Mouse (Mus musculus): ENCODE results near the gene Ifnar2. TPM values are rescaled to one million over a fixed set of nuclear protein-coding genes. Genes with fewer than 3 reads are reported as not detected.

Gene Ifnar2
- total and polyA plus RNA-seq, 3 experiments: 33.1 to 34.9 (median 34.5) TPM

DNA sequence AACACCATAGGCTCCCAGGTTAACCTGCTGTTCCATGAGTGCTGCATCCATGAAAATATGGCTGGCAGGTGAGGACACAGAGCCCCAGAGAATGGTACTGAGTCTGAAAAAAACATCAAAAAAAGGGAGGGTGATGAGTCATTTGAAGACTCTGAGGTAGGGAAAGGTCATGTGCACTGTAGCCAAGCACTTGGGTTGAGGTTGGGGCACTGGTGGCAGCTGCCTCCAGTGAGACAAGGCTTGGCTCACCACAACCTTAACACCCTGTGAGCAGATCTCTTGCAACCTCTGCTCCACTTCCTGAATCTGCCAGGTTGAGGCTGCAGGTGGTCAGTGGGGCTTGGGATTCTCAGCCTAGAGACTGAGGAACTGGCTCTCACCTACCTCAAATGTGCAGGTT, 6.0 kb upstream of the Ifnar2 start (continued):
- TF ChIP-seq MXI1 (IDR thresholded peaks at IDR 0.05; ENCODE audit: low read depth, low read length) (peak; percentile 34; the same call in 1 of the 2 replicates), USF2 (conservative IDR thresholded peaks at IDR 0.05; ENCODE audit: low read depth, low read length) (no peak), CTCF (conservative IDR thresholded peaks at IDR 0.05 in 1 of 2, IDR thresholded peaks at IDR 0.05 in 1 of 2; ENCODE audit: low read depth in 2 of 2, low read length in 2 of 2) (no peak), POLR2AphosphoS2 (IDR thresholded peaks at IDR 0.05; ENCODE audit: low read depth, low read length) (no peak), IRF4 (IDR thresholded peaks at IDR 0.05; ENCODE audit: low read depth, low read length) (peak; percentile 98), ZC3H11A (IDR thresholded peaks at IDR 0.05; ENCODE audit: low read depth, low read length) (no peak), CHD1 (IDR thresholded peaks at IDR 0.05; ENCODE audit: low read depth, low read length) (no peak), ELF1 (IDR thresholded peaks at IDR 0.05; ENCODE audit: low read depth, low read length) (peak; percentile 80)

DNA sequence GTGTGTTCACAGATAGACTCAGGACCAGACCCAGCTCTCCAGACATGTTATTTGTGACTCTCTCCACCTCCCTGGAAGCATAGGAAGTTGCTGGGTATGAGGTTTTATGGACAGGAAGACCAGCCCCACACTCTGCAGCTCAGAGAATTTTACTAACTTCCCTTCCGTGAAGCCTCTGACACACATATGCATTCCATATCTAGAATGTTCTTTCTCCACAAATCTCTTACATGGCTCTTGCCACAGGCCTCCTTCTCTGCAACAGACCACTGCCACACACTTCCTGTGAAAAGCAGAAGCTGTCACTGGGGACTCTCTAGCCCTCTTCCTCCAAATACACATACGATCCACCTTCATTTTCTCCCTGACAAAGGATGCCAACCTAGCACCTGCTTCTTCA, 5.5 kb upstream of the Ifnar2 start:
- Histone ChIP-seq H3K9ac (ENCODE audit: insufficient read depth, low read depth) (no peak overlapping the region), H3K36me3 (replicated peaks in 1 of 2; ENCODE audit: control insufficient read depth in 1 of 2, insufficient read depth in 1 of 2, low read length in 1 of 2) (no peaks in the 10 kb centered on the region), H3K4me2 (ENCODE audit: insufficient read depth, low read depth, poor library complexity, severe bottlenecking) (no peak overlapping the region), H3K27me3 (replicated peaks) (peaks cover 4% of the 10 kb centered on the region), H3K27ac (ENCODE audit: insufficient read depth, low read depth) (no peak overlapping the region), H3K4me1 (ENCODE audit: control insufficient read depth in 1 of 2, insufficient read depth in 2 of 2) (peaks cover 23 to 48% of the 10 kb centered on the region in 2 experiments), H3K4me3 (replicated peaks in 1 of 3; ENCODE audit: low read depth in 2 of 3, low read length in 2 of 3, poor library complexity in 1 of 3) (no peak overlapping the region), H3K79me2 (replicated peaks; ENCODE audit: control insufficient read depth, extremely low read depth, insufficient read depth, poor library complexity, severe bottlenecking) (no peaks in the 10 kb centered on the region), H3K9me3 (replicated peaks; ENCODE audit: low read length) (peaks cover 8% of the 10 kb centered on the region)
- dilution Hi-C loops (cut with MboI; ENCODE audit: extremely low pct_ligation_motif_present, extremely low pct_unique_long_range_greater_than_20kb, low sequenced_read_pairs) (no loop called here), in situ Hi-C loops (cut with MboI; ENCODE audit: low pct_ligation_motif_present, low pct_unique_long_range_greater_than_20kb, low sequenced_read_pairs) (loop anchor here (5.0 to 25.0 kb wide), 5 partner anchors 35 to 920 kb away; partner anchors contain the start of genes Ifnar1, Kcne2 and Tmem50b)
- peak; percentile 7; the same call in 1 of the 2 replicates for TF ChIP-seq SIN3A (IDR thresholded peaks at IDR 0.05; ENCODE audit: low read length)
- TF ChIP-seq UBTF (IDR thresholded peaks at IDR 0.05; ENCODE audit: low read depth, low read length): no peak
- TF ChIP-seq BHLHE40 (IDR thresholded peaks at IDR 0.05; ENCODE audit: low read depth, low read length): no peak
- TF ChIP-seq MEF2A (IDR thresholded peaks at IDR 0.05; ENCODE audit: borderline replicate concordance, low read depth, low read length): no peak
- TF ChIP-seq ZKSCAN1 (IDR thresholded peaks at IDR 0.05; ENCODE audit: borderline replicate concordance, low read depth, low read length): no peak
- TF ChIP-seq KAT2A (IDR thresholded peaks at IDR 0.05; ENCODE audit: insufficient replicate concordance, low read length): 0 out of 2 replicates have a peak, but pooled peaks have one; percentile 14
- no peak for TF ChIP-seq SMC3 (IDR thresholded peaks at IDR 0.05; ENCODE audit: low read depth, low read length)
- no peak for TF ChIP-seq ELF1 (IDR thresholded peaks at IDR 0.05; ENCODE audit: low read depth, low read length)
- peak; percentile 31 for DNase-seq (ENCODE audit: extremely low read depth)

- Histone ChIP-seq H3K4me2 (ENCODE audit: insufficient read depth, low read depth, poor library complexity, severe bottlenecking) (peak overlapping the region; percentile 71), H3K27ac (ENCODE audit: insufficient read depth, low read depth) (no peak overlapping the region; the same call in 1 of the 2 replicates), H3K9ac (ENCODE audit: insufficient read depth, low read depth) (peak overlapping the region; percentile 93), H3K9me3 (replicated peaks; ENCODE audit: low read length) (peaks cover 6% of the 10 kb centered on the region), H3K4me3 (replicated peaks in 1 of 3; ENCODE audit: low read depth in 2 of 3, low read length in 2 of 3, poor library complexity in 1 of 3) (peak overlapping the region; percentile 76 to 96 (median 96)), H3K79me2 (replicated peaks; ENCODE audit: control insufficient read depth, extremely low read depth, insufficient read depth, poor library complexity, severe bottlenecking) (peaks cover 20% of the 10 kb centered on the region), H3K4me1 (ENCODE audit: control insufficient read depth in 1 of 2, insufficient read depth in 2 of 2) (peaks cover 3 to 29% of the 10 kb centered on the region in 2 experiments; a peak in 3 of 4 replicates), H3K27me3 (replicated peaks) (no peaks in the 10 kb centered on the region), H3K36me3 (replicated peaks in 1 of 2; ENCODE audit: control insufficient read depth in 1 of 2, insufficient read depth in 1 of 2, low read length in 1 of 2) (peaks cover 5 to 39% of the 10 kb centered on the region in 2 experiments)
- no peak for TF ChIP-seq ZNF384 (IDR thresholded peaks at IDR 0.05; ENCODE audit: low read depth, low read length)
- no peak for TF ChIP-seq ZKSCAN1 (IDR thresholded peaks at IDR 0.05; ENCODE audit: borderline replicate concordance, low read depth, low read length)
- no peak for TF ChIP-seq EP300 (IDR thresholded peaks at IDR 0.05; ENCODE audit: low read length)
- no peak for TF ChIP-seq E2F4 (IDR thresholded peaks at IDR 0.05; ENCODE audit: insufficient replicate concordance, low read depth, low read length)
- TF ChIP-seq NRF1 (IDR thresholded peaks at IDR 0.05; ENCODE audit: low read depth, low read length): no peak
- TF ChIP-seq RCOR1 (conservative IDR thresholded peaks at IDR 0.05; ENCODE audit: low read depth, low read length): no peak
- TF ChIP-seq CHD1 (IDR thresholded peaks at IDR 0.05; ENCODE audit: low read depth, low read length): no peak
- TF ChIP-seq BHLHE40 (IDR thresholded peaks at IDR 0.05; ENCODE audit: low read depth, low read length): no peak
- no peak for TF ChIP-seq ZC3H11A (IDR thresholded peaks at IDR 0.05; ENCODE audit: low read depth, low read length)
- no peak for TF ChIP-seq UBTF (IDR thresholded peaks at IDR 0.05; ENCODE audit: low read depth, low read length)
- TF ChIP-seq HCFC1 (IDR thresholded peaks at IDR 0.05; ENCODE audit: low read depth, low read length): no peak
- TF ChIP-seq USF1 (IDR thresholded peaks at IDR 0.05; ENCODE audit: low read depth, low read length): no peak
- dilution Hi-C loops (cut with MboI; ENCODE audit: extremely low pct_ligation_motif_present, extremely low pct_unique_long_range_greater_than_20kb, low sequenced_read_pairs): no loop called here
- in situ Hi-C loops (cut with MboI; ENCODE audit: low pct_ligation_motif_present, low pct_unique_long_range_greater_than_20kb, low sequenced_read_pairs): loop anchor here (5.0 to 25.0 kb wide), 3 partner anchors 79 to 914 kb away; partner anchors contain the start of gene Kcne2
- DNase-seq (ENCODE audit: extremely low read depth): no peak
Observed at GRCm38 (mm10) chr16:91373473-91374252, 1.1 kb downstream of the Ifnar2 start.
